Mouse (Mus musculus): ENCODE data around the gene Rabggta. TPM values are rescaled to one million over a fixed set of nuclear protein-coding genes. Genes with fewer than 3 reads are reported as not detected.

Rabggta gene
- 78.7 to 86.9 TPM (median 83.5 TPM) in 4 replicates for total RNA-seq (2023)

GRCm38 (mm10) chr14:55721700-55722437 lies at the start of gene Rabggta:
Rabggta (minus strand) TSS chr14:55722263.

GRCm38 (mm10) chr14:55765696-55766095 lies 43.6 kb upstream of the Rabggta start, which contains the start of gene Ltb4r1:
Ltb4r1 (plus strand) TSS chr14:55765962.

GRCm38 (mm10) chr14:55761163-55761562 lies 39.1 kb upstream of the Rabggta start, which contains the start of gene Ltb4r2:
Ltb4r2 (plus strand) TSS chr14:55761428.

GRCm38 (mm10) chr14:55758363-55758784 lies 36.3 kb upstream of the Rabggta start, which contains the start of gene Cideb:
Cideb (minus strand) TSS chr14:55758458.

GRCm38 (mm10) chr14:55745180-55745860 lies 23.3 kb upstream of the Rabggta start, which contains the start of the genes Dhrs1 and Nop9:
Dhrs1 (minus strand) TSS chr14:55745690.
Nop9 (plus strand) TSS chr14:55745693.

GRCm38 (mm10) chr14:55713729-55714122 lies 8.3 kb downstream of the Rabggta start, which contains the start of gene Tgm1:
Tgm1 (minus strand) TSS chr14:55713926.

GRCm38 (mm10) chr14:55681160-55682117 lies 40.6 kb downstream of the Rabggta start, which contains the start of gene Tinf2:
Tinf2 (minus strand) TSS chr14:55681820.

GRCm38 (mm10) chr14:55671833-55672740 lies 50.0 kb downstream of the Rabggta start, which contains the start of the genes Gmpr2 and Nedd8:
Gmpr2 (plus strand) TSS chr14:55671941.
Nedd8 (minus strand) TSS chr14:55672124.

Other genes starting within 250 kb of the Rabggta start
- gene Dhrs4, start 243.5 kb downstream of the Rabggta start, total RNA-seq (2023): 22.2 to 26.4 TPM (median 24.7 TPM) in 4 replicates
- gene Carmil3, start 231.6 kb downstream of the Rabggta start, total RNA-seq (2023): 3.8 to 11.8 TPM (median 4.8 TPM) in 4 replicates
- not detected in 4 replicates for gene Cpne6, start 211.8 kb downstream of the Rabggta start, total RNA-seq (2023)
- gene Nrl, start 197.3 kb downstream of the Rabggta start, total RNA-seq (2023): not detected in 4 replicates
- 43.4 to 51.1 TPM (median 49.0 TPM) in 4 replicates for gene Pck2, start 182.0 kb downstream of the Rabggta start, total RNA-seq (2023)
- gene Dcaf11, start 162.3 kb downstream of the Rabggta start, total RNA-seq (2023): 84.9 to 91.3 TPM (median 86.3 TPM) in 4 replicates
- 6.2 to 9.8 TPM (median 7.2 TPM) in 4 replicates for gene A730061H03Rik, start 161.9 kb downstream of the Rabggta start, total RNA-seq (2023)
- gene Fitm1, start 146.6 kb downstream of the Rabggta start, total RNA-seq (2023): not detected in 4 replicates
- 234 to 255 TPM (median 248 TPM) in 4 replicates for gene Psme1, start 144.1 kb downstream of the Rabggta start, total RNA-seq (2023)
- gene Emc9, start 137.0 kb downstream of the Rabggta start, total RNA-seq (2023): 3.7 to 6.1 TPM (median 5.3 TPM) in 4 replicates
- 273 to 323 TPM (median 304 TPM) in 4 replicates for gene Psme2, start 131.2 kb downstream of the Rabggta start, total RNA-seq (2023)
- gene Rnf31, start 130.6 kb downstream of the Rabggta start, total RNA-seq (2023): 94.6 to 97.8 TPM (median 96.3 TPM) in 4 replicates
- gene Irf9, start 118.7 kb downstream of the Rabggta start, total RNA-seq (2023): 83.5 to 105 TPM (median 99.2 TPM) in 4 replicates
- 0.79 to 1.5 TPM (median 1.0 TPM) in 4 replicates for gene Rec8, start 104.2 kb downstream of the Rabggta start, total RNA-seq (2023)
- 56.3 to 62.2 TPM (median 58.4 TPM) in 4 replicates for gene Ipo4, start 86.3 kb downstream of the Rabggta start, total RNA-seq (2023)
- gene Gm49378, start 84.4 kb downstream of the Rabggta start, total RNA-seq (2023): 3.3 to 4.7 TPM (median 4.4 TPM) in 3 of 4 replicates, not detected in the other
- 38.2 to 51.1 TPM (median 44.8 TPM) in 4 replicates for gene Tm9sf1, start 78.5 kb downstream of the Rabggta start, total RNA-seq (2023)
- gene Tssk4, start 72.1 kb downstream of the Rabggta start, total RNA-seq (2023): 2.3 to 2.6 TPM (median 2.5 TPM) in 4 replicates
- gene Mdp1, start 61.8 kb downstream of the Rabggta start, total RNA-seq (2023): 42.5 to 45.6 TPM (median 42.9 TPM) in 4 replicates
- 18.2 to 28.2 TPM (median 22.1 TPM) in 4 replicates for gene Gmpr2, start 50.3 kb downstream of the Rabggta start, total RNA-seq (2023)
- gene Nedd8, start 50.1 kb downstream of the Rabggta start, total RNA-seq (2023): 168 to 193 TPM (median 180 TPM) in 4 replicates
- 164 to 172 TPM (median 166 TPM) in 4 replicates for gene Tinf2, start 40.4 kb downstream of the Rabggta start, total RNA-seq (2023)
- 1.2 to 2.3 TPM (median 1.8 TPM) in 4 replicates for gene Tgm1, start 8.3 kb downstream of the Rabggta start, total RNA-seq (2023)
- 29.7 to 33.0 TPM (median 31.4 TPM) in 4 replicates for gene Dhrs1, start 23.4 kb upstream of the Rabggta start, total RNA-seq (2023)
- gene Nop9, start 23.4 kb upstream of the Rabggta start, total RNA-seq (2023): 29.6 to 35.0 TPM (median 33.4 TPM) in 4 replicates
- gene Cideb, start 36.2 kb upstream of the Rabggta start, total RNA-seq (2023): not detected in 4 replicates
- gene Ltb4r2, start 39.2 kb upstream of the Rabggta start, total RNA-seq (2023): 0.19 to 0.83 TPM (median 0.33 TPM) in 4 replicates
- not detected in 4 replicates for gene Ltb4r1, start 43.7 kb upstream of the Rabggta start, total RNA-seq (2023)
- gene Adcy4, start 61.8 kb upstream of the Rabggta start, total RNA-seq (2023): 0.53 to 1.6 TPM (median 0.60 TPM) in 3 of 4 replicates, not detected in the other
- gene Ripk3, start 66.6 kb upstream of the Rabggta start, total RNA-seq (2023): 84.2 to 93.2 TPM (median 86.6 TPM) in 4 replicates
- gene Nfatc4, start 100.9 kb upstream of the Rabggta start, total RNA-seq (2023): not detected in 4 replicates
- gene Nynrin, start 131.7 kb upstream of the Rabggta start, total RNA-seq (2023): 0.06 TPM in 1 of 4 replicates, not detected in the others
- not detected in 4 replicates for gene Cbln3, start 162.1 kb upstream of the Rabggta start, total RNA-seq (2023)
- 101 TPM in 4 replicates for gene Khnyn, start 162.7 kb upstream of the Rabggta start, total RNA-seq (2023)
- 21.8 to 38.3 TPM (median 34.4 TPM) in 4 replicates for gene Sdr39u1, start 178.0 kb upstream of the Rabggta start, total RNA-seq (2023)
- gene Cma1, start 222.4 kb upstream of the Rabggta start, total RNA-seq (2023): not detected in 4 replicates
- not detected in 4 replicates for gene Cma2, start 228.7 kb upstream of the Rabggta start, total RNA-seq (2023)